Mouse (Mus musculus): ENCODE data around the gene Ascc1.

GRCm38 (mm10) chr10:60027619-60028084 is 25.0 kb downstream of the Ascc1 start:
- TF ChIP-seq CTCF (IDR thresholded peaks at IDR 0.05; ENCODE audit: low read depth, low read length), result no peak
- no peak for TF ChIP-seq POLR2A (IDR thresholded peaks at IDR 0.05; ENCODE audit: borderline replicate concordance, low read depth, low read length)

Measured in bone marrow macrophage, adult 2 months (primary cell).